Mouse (Mus musculus): Measurements from ENCODE around the gene Cux1.

DNA sequence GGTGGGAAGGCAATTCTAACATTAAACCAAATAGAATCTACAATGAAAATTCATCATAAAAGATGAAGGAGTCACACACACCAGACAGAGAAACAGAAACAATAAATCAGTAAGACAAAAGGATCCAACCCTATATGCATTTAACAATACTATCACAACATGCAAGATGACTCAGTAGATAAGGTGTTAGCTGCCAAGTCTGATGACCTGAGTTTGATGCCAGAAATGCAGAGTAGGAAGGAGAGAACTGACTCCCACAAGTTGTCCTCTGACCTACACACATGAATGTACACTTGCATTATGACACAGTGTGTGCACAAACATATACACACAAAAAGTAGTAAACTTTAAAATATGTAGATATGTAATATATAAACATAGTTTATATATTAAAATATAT is 24.1 kb downstream of the Cux1 start:
- TF ChIP-seq POLR2A (IDR thresholded peaks at IDR 0.05; ENCODE audit: borderline replicate concordance, insufficient read depth, low read length) (no peak), CTCF (IDR thresholded peaks at IDR 0.05; ENCODE audit: borderline replicate concordance, insufficient read depth, low read depth, low read length) (no peak)

Data from cerebellum, adult 2 months (tissue).